Mouse (Mus musculus) fat pad, adult 2 months (tissue): ENCODE results near the gene Cachd1.

ENCODE experiments used
- DNase-seq: peaks from one replicate; pipeline ENCODE4 v3.0.0-alpha.2; 2011; ENCODE audit warnings: low read depth, low spot score; ENCODE audit errors: extremely low read depth

Cachd1 gene

GRCm38 (mm10) chr4:100776043-100776870 lies at the start of gene Cachd1:
Gene Cachd1 (plus strand): TSS chr4:100776675.
- no peak for DNase-seq

GRCm38 (mm10) chr4:100728896-100729479 lies 47.5 kb upstream of the Cachd1 start:
- DNase-seq = peak; percentile 37

DNA sequence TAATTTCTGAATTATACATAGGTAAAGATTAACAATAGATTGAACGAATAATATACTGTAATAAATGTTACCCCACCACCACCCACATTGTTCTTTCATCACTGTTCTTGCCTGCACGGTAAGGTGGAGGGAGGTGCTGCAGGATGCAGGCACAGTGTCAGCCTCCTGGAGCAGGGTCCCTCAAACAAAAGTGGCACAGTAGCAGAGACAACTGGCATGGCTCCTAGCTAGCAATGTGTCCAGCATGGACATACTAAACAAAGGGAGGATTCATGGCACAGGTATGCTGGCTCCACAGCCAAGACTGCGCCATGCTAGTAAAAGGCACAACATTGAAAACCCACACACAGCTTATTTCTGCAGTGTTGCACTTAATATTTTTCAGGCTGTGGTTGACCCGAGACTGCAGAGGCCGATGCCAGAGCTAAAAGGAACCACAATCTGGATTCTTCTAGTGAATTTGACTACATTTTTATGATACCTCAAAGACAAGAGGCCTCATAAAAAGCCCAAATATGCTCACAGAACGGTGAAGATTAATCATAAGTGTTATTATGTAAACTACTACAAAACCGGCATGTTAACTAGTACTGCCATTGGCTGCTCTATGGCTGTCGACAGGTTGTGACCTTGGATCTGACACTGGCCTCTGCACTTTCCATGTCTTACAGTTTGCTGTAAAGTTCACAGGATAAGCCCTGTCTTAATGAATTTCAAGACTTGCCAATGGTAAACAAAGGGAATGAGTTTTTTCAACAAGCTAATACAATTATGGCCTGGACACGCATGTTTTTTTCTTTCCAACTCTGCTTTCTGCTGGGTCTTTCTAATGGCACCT lies 41.2 kb upstream of the Cachd1 start:
- no peak for DNase-seq

DNA sequence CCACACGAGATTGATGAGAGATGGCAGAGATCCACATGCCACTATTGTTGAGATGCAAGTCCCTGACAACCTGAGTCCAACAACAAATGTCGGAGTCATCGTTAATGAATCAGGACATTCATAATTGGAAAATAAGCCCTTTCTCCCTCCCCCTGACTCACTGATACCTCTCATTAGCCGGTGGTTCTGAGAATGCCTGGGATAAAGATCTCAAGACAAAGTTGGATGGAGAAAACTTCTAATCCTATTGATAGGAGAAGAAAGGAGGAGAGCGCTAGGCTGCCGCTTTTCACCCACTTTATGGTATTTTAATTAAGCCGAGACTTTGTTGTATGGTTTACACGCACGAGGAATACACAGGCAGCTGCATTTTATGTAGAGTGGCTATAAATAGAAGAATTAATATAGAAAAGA lies 40.5 kb upstream of the Cachd1 start:
- no peak for DNase-seq

DNA sequence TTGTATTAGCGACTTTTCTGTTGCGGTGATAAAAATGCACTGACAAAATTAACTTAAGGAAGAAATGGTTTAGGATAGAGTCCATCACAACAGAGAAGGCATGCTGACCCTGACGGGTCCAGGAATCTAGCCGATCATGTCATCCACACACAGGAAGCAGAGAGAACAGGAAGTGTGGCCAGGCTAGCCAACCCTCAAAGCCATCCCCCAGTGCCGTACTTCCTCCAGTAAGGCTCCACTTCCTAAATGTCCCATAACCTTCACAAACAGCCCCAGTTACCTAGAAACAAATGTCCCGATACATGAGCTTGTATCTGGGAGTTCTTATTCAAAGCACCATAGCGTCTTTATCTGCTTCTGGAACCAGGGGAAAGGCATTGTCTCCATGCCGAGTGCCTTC lies 32.9 kb upstream of the Cachd1 start:
- no peak for DNase-seq

- DNase-seq = no peak
These were observed 24.2 kb upstream of the Cachd1 start for GRCm38 (mm10) chr4:100752278-100752677.

GRCm38 (mm10) chr4:100755632-100756031 lies 20.8 kb upstream of the Cachd1 start:
- no peak for DNase-seq

DNA sequence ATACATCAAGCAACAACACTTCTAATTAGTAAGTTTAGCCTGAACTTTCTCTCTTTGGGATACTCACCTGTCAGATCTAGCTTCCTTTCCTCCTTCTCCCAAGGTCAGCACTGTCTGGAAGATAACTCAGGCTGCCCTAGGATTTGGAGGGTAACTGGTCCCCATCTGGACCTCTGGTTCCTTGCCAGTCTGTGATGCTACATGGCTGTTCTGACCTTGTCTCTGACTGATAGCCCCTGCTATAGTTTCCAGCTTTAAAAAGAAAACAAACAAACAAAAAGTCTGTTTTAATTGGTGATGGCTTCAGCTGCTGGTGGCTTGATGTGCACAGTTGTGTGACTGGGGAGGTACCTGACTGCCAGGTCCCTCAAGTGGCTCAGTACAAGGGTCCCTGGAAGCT lies 20.0 kb upstream of the Cachd1 start:
- DNase-seq = no peak

GRCm38 (mm10) chr4:100758265-100758898 lies 18.1 kb upstream of the Cachd1 start:
- no peak for DNase-seq

- no peak for DNase-seq
These were observed 16.9 kb upstream of the Cachd1 start for GRCm38 (mm10) chr4:100759603-100760002.

DNA sequence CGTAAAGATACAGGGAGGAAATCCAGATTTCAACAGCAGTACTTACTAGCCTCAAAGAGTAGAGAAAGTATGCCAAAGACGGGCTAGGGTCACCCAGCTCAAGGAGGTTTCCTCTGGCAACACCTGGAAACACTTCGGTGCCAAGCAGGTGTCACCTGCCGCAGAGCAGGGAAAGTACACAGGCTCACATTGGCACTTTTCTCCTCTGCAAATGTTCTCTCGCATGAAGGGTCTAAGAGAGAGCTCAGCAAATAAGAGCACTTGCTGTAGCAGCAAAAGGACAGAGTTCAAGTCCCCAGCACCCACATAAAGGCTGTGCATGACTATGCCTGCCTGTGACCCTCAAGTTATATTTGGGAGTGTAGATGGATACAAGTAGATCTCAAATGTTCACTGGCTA lies 16.1 kb upstream of the Cachd1 start:
- no peak for DNase-seq

- peak; percentile 81 for DNase-seq
These were observed 7.9 kb upstream of the Cachd1 start for GRCm38 (mm10) chr4:100768606-100769005.

- no peak for DNase-seq
These were observed 448 bp downstream of the Cachd1 start for GRCm38 (mm10) chr4:100776871-100777375.

- no peak for DNase-seq
These were observed 1.0 kb downstream of the Cachd1 start for GRCm38 (mm10) chr4:100777376-100778041.

GRCm38 (mm10) chr4:100778082-100778481 lies 1.6 kb downstream of the Cachd1 start:
- no peak for DNase-seq

DNA sequence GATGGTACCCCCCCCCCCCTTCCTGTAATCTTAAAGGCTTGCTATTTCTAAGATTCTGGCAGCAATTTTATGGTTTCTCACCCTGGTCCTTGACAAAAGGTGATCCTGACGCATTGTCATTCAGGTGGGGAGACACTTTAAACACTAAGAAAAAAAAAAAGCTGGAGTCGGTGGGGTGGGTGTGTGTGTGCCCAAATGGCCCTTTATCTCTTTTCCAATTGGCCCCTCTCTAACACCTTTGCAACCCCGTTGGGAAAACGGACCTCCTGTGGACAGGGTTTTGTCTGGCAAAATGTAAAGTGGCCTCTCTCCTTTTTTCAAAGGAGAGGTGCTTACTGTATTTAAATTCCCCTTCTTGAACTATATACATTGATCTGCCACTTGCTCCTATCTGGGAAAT lies 2.5 kb downstream of the Cachd1 start:
- DNase-seq = no peak

- no peak for DNase-seq
These were observed 3.2 kb downstream of the Cachd1 start for GRCm38 (mm10) chr4:100779695-100780094.

DNA sequence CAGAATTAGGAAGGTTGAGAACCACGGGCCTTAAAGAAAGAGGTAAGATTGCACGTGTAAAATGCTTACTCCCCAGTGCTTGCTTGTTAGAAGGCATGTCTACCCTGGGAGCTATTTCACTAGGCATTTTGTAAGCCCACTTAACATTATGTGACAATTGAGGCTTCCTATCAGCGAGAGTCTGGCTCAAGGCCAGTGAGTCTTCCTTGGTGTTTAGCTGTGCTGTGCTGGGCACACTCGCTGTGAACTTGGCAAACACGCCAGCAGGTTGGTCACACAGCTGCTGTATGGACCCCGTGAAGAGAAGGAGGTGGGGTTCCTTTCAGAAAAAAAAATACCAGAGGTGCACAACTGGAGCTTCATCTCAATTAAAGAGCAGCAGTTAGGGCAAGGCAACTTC lies 4.4 kb downstream of the Cachd1 start:
- DNase-seq = no peak

DNA sequence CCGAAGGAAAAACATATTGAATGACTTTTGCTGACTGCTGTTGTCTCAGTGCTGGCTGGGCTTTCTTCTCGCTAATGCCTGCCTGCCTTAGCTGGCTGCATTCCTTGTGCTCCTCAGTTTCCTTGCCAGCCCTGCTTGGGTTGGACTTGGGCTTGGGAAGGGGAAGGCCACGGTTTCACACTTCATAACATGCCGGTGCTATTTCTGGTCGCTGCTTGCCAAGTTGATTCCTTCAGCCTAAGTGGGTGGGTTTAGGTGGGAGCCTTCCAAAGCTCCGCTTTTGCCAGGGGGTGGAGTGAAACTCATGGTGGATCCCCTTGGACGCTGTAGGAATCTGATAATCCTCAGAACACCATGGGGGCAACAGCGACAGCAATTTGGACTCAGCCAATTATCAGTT lies 5.9 kb downstream of the Cachd1 start:
- no peak for DNase-seq

- no peak for DNase-seq
These were observed 6.4 kb downstream of the Cachd1 start for GRCm38 (mm10) chr4:100782891-100783290.
